Mouse (Mus musculus): ENCODE data around the gene Bach2. TPM values are rescaled to one million over a fixed set of nuclear protein-coding genes. Genes with fewer than 3 reads are reported as not detected.
A peak's percentile ranks its signal among the peaks of the same experiment; 100 is the strongest.

Bach2 gene
- total and polyA plus RNA-seq, 2 experiments from 2014 or later = 16.0 to 19.0 TPM

- TF ChIP-seq CTCF (IDR thresholded peaks at IDR 0.05; ENCODE audit: low read depth) = no peak
- DNase-seq (no peak), ATAC-seq (no peak)
- Histone ChIP-seq H3K36me3 (ENCODE audit: insufficient read depth) (0 out of 2 replicates have a peak, but pooled peaks cover 6% of the 10 kb centered on the region), H3K9me3 (ENCODE audit: low read length) (no peaks in the 10 kb centered on the region), H3K27me3 (ENCODE audit: insufficient read depth, low read length) (no peaks in the 10 kb centered on the region), H3K4me1 (ENCODE audit: insufficient read depth) (peaks cover 5% of the 10 kb centered on the region; the same call in 1 of the 2 replicates), H3K4me2 (ENCODE audit: low read depth) (no peak overlapping the region), H3K9ac (no peak overlapping the region), H3K4me3 (ENCODE audit: low read depth, low read length) (no peak overlapping the region), H3K27ac (ENCODE audit: low read depth, low read length) (no peak overlapping the region)
- 73% methylated on average over 4 of the region's 4 CpGs for WGBS
These were observed 263.6 kb downstream of the Bach2 start for GRCm38 (mm10) chr4:32502181-32502580.

DNA sequence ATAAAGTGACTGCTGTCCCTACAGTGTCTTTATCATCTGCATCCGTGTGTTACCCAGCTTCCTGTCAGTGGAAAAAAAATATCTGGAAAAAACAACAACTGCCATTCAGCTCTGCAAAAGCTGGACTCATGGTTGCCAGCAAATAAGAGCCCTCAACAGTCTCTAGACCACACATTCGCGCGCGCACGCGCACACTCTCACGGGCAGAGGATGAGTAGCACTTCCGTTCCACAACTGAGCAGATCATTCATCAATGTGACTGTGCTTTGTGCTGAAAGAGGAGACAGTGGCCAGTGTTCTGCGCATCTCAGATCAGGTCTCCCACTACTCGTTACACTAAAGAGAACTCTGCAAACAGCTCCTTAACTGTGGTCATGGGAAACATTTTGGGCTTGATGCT is 265.6 kb downstream of the Bach2 start:
- Histone ChIP-seq H3K9me3 (ENCODE audit: low read length) (no peaks in the 10 kb centered on the region), H3K27ac (ENCODE audit: low read depth, low read length) (no peak overlapping the region), H3K36me3 (ENCODE audit: insufficient read depth) (0 out of 2 replicates have a peak, but pooled peaks cover 6% of the 10 kb centered on the region), H3K4me3 (ENCODE audit: low read depth, low read length) (no peak overlapping the region), H3K4me1 (ENCODE audit: insufficient read depth) (peaks cover 17% of the 10 kb centered on the region), H3K9ac (no peak overlapping the region), H3K4me2 (ENCODE audit: low read depth) (no peak overlapping the region), H3K27me3 (ENCODE audit: insufficient read depth, low read length) (no peaks in the 10 kb centered on the region)
- 89% methylated on average over 11 of the region's 11 CpGs for WGBS
- TF ChIP-seq CTCF (IDR thresholded peaks at IDR 0.05; ENCODE audit: low read depth) = no peak
- DNase-seq = no peak
- ATAC-seq = no peak

DNA sequence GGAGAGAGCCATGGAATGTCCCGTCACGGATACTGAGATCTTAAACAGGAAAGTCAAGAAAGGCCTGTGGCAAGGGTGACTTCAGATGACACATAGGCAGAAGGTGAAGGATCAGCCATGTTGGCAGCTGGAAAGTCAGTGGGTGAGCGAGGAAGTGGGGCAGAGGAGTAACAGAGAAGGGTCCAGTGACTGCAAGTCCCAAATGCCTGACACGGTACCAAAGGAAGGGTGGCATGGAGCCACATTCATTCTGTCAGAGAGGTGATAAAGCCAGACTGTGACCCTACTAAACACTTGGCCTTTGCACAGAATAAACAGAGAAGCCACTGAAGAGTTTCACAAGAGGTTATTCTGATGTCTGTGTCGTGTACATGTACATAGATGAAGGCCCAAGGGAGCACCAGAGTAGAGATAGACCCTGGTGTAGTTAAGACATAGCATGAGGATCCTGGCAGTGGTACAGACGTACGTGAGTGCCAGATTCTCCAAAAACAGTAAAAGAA is 267.8 kb downstream of the Bach2 start:
- Histone ChIP-seq H3K9ac (no peak overlapping the region), H3K4me1 (ENCODE audit: insufficient read depth) (peaks cover 27% of the 10 kb centered on the region), H3K9me3 (ENCODE audit: low read length) (no peaks in the 10 kb centered on the region), H3K4me3 (ENCODE audit: low read depth, low read length) (no peak overlapping the region), H3K27me3 (ENCODE audit: insufficient read depth, low read length) (no peaks in the 10 kb centered on the region), H3K4me2 (ENCODE audit: low read depth) (no peak overlapping the region), H3K27ac (ENCODE audit: low read depth, low read length) (no peak overlapping the region), H3K36me3 (ENCODE audit: insufficient read depth) (0 out of 2 replicates have a peak, but pooled peaks cover 6% of the 10 kb centered on the region)
- DNase-seq (no peak), ATAC-seq (no peak)
- WGBS = 85% methylated on average over 7 of the region's 7 CpGs
- no peak for TF ChIP-seq CTCF (IDR thresholded peaks at IDR 0.05; ENCODE audit: low read depth)

DNA sequence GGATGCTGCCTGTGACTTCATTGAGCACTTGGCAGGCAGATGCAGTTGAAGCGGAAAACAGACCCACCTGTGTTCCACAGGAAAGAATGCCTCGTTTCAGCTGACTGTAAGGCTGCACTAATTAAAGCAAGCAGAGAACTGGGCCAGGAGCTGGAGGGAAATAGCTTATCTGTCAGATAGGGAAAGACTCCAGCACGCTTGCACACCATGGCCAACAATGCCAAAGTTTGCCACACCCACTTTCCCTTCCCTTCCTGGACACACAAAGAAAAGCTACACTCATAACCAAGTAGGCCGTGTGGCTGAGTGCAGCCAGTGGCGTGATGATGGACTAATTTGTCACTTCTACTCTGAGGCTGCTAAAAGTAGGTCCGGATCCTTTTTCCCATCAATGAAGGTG is 268.4 kb downstream of the Bach2 start:
- no peaks in the 10 kb centered on the region for H3K9me3 ChIP-seq (ENCODE audit: low read length)
- 54% methylated on average over 6 of the region's 6 CpGs for WGBS
- TF ChIP-seq CTCF (IDR thresholded peaks at IDR 0.05; ENCODE audit: low read depth) = no peak
- no peak overlapping the region for H3K4me3 ChIP-seq (ENCODE audit: low read depth, low read length)
- H3K27ac ChIP-seq (ENCODE audit: low read depth, low read length) = no peak overlapping the region
- DNase-seq (no peak), ATAC-seq (no peak)
- H3K27me3 ChIP-seq (ENCODE audit: insufficient read depth, low read length) = no peaks in the 10 kb centered on the region
- 0 out of 2 replicates have a peak, but pooled peaks cover 6% of the 10 kb centered on the region for H3K36me3 ChIP-seq (ENCODE audit: insufficient read depth)
- H3K4me1 ChIP-seq (ENCODE audit: insufficient read depth) = peaks cover 27% of the 10 kb centered on the region
- no peak overlapping the region for H3K4me2 ChIP-seq (ENCODE audit: low read depth)
- H3K9ac ChIP-seq = no peak overlapping the region

DNA sequence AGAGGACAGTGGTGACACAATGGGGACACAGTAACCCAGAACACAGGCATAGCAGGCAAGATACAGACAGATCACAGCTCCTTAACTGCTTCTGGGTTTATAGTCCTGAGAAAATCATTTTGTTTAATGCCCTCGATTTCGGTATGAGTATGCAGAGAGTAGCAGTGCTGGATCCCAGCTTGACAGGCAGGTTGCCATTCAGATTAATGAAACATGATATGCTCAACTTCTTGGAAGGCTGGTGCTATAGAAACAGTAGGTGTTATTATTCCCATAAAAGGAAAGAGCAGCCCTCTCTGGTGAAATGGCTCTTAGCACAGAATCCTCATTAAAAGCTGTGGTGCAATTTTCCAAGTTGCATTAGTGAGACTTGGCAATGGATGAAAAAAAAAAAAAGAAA is 270.0 kb downstream of the Bach2 start:
- H3K4me2 ChIP-seq (ENCODE audit: low read depth) = no peak overlapping the region; the same call in 1 of the 2 replicates
- no peaks in the 10 kb centered on the region for H3K27me3 ChIP-seq (ENCODE audit: insufficient read depth, low read length)
- DNase-seq (peak; percentile 63), ATAC-seq (peak; percentile 67)
- WGBS = 8% methylated on average over 2 of the region's 2 CpGs
- H3K27ac ChIP-seq (ENCODE audit: low read depth, low read length) = peak overlapping the region; percentile 82
- no peaks in the 10 kb centered on the region for H3K9me3 ChIP-seq (ENCODE audit: low read length)
- H3K4me3 ChIP-seq (ENCODE audit: low read depth, low read length) = no peak overlapping the region
- 0 out of 2 replicates have a peak overlapping the region, but pooled peaks have one; percentile 1 for H3K9ac ChIP-seq
- TF ChIP-seq CTCF (IDR thresholded peaks at IDR 0.05; ENCODE audit: low read depth) = no peak
- peaks cover 27% of the 10 kb centered on the region for H3K4me1 ChIP-seq (ENCODE audit: insufficient read depth)
- no peaks in the 10 kb centered on the region for H3K36me3 ChIP-seq (ENCODE audit: insufficient read depth)

DNA sequence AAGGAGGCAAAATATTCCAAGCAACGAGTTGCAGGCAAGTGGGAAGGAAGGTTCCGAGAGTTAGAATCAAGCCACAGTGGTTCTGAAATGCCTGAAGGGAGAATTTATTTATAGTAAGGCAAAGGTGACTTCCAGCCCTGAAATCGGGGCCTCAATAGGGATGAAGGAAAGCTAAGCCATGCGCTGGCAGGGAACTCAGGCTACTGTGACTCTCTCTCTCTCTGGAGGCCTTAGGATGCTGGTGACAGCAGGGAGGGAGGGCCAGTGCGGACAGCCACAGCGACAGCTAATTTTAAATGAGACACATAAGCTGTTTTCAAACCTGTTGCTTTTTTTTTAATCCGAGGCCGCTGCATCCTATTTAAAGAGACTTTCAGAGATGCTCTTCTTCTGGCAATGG is 270.4 kb downstream of the Bach2 start:
- Histone ChIP-seq H3K4me1 (ENCODE audit: insufficient read depth) (peaks cover 27% of the 10 kb centered on the region), H3K27me3 (ENCODE audit: insufficient read depth, low read length) (no peaks in the 10 kb centered on the region), H3K36me3 (ENCODE audit: insufficient read depth) (no peaks in the 10 kb centered on the region), H3K9ac (0 out of 2 replicates have a peak overlapping the region, but pooled peaks have one; percentile 1), H3K27ac (ENCODE audit: low read depth, low read length) (peak overlapping the region; percentile 82), H3K4me3 (ENCODE audit: low read depth, low read length) (no peak overlapping the region), H3K9me3 (ENCODE audit: low read length) (no peaks in the 10 kb centered on the region), H3K4me2 (ENCODE audit: low read depth) (peak overlapping the region; percentile 13; the same call in 1 of the 2 replicates)
- no peak for TF ChIP-seq CTCF (IDR thresholded peaks at IDR 0.05; ENCODE audit: low read depth)
- DNase-seq (peak; percentile 55), ATAC-seq (peak; percentile 58)
- WGBS = 8% methylated on average over 8 of the region's 8 CpGs

- Histone ChIP-seq H3K9ac (no peak overlapping the region), H3K36me3 (ENCODE audit: insufficient read depth) (no peaks in the 10 kb centered on the region), H3K27ac (ENCODE audit: low read depth, low read length) (0 out of 2 replicates have a peak overlapping the region, but pooled peaks have one; percentile 21), H3K27me3 (ENCODE audit: insufficient read depth, low read length) (no peaks in the 10 kb centered on the region), H3K4me2 (ENCODE audit: low read depth) (no peak overlapping the region), H3K9me3 (ENCODE audit: low read length) (no peaks in the 10 kb centered on the region), H3K4me1 (ENCODE audit: insufficient read depth) (peaks cover 27% of the 10 kb centered on the region), H3K4me3 (ENCODE audit: low read depth, low read length) (no peak overlapping the region)
- ATAC-seq = no peak
- no peak for TF ChIP-seq CTCF (IDR thresholded peaks at IDR 0.05; ENCODE audit: low read depth)
- 14% methylated on average over 9 of the region's 9 CpGs for WGBS
- peak; percentile 59 for DNase-seq
These were observed 271.4 kb downstream of the Bach2 start for GRCm38 (mm10) chr4:32509832-32510612.
